Mouse (Mus musculus): ENCODE measurements at regions not wholly inside any gene's neighbourhood (a gene's known extent, or its start where the extent isn't known, plus 50 kb on each side); places are given as distances from the start of the nearest gene placed in this dataset.
A peak's percentile ranks its signal among the peaks of the same experiment; 100 is the strongest.

- TF ChIP-seq FLI1 (IDR thresholded peaks at IDR 0.05; ENCODE audit: low read length), result no peak
- no peak for TF ChIP-seq GATA1 (IDR thresholded peaks at IDR 0.05; ENCODE audit: borderline replicate concordance, low read length)
- H3K4me1 ChIP-seq, result no peaks in the 10 kb centered on the region
- no peak overlapping the region for H3K4me3 ChIP-seq (replicated peaks)
- no peaks in the 10 kb centered on the region for H3K36me3 ChIP-seq (replicated peaks; ENCODE audit: low read length)
- H3K27me3 ChIP-seq (replicated peaks), result peaks cover 2% of the 10 kb centered on the region
- peaks cover 51% of the 10 kb centered on the region for H3K9me3 ChIP-seq
These were observed 258.5 kb upstream of the Irx2 start for GRCm38 (mm10) chr13:72370131-72370530.

- peaks cover 53% of the 10 kb centered on the region for H3K9me3 ChIP-seq
- H3K36me3 ChIP-seq (replicated peaks; ENCODE audit: low read length), result no peaks in the 10 kb centered on the region
- no peaks in the 10 kb centered on the region for H3K4me1 ChIP-seq
- peaks cover under 1% of the 10 kb centered on the region for H3K27me3 ChIP-seq (replicated peaks)
- H3K4me3 ChIP-seq (replicated peaks), result no peak overlapping the region
- TF ChIP-seq GATA1 (IDR thresholded peaks at IDR 0.05; ENCODE audit: borderline replicate concordance, low read length), result no peak
- TF ChIP-seq FLI1 (IDR thresholded peaks at IDR 0.05; ENCODE audit: low read length), result no peak
These were observed 257.6 kb upstream of the Irx2 start for GRCm38 (mm10) chr13:72370997-72371396.

GRCm38 (mm10) chr13:72393366-72393765 lies 235.3 kb upstream of the Irx2 start:
- H3K4me1 ChIP-seq, result no peaks in the 10 kb centered on the region
- H3K36me3 ChIP-seq (replicated peaks; ENCODE audit: low read length), result no peaks in the 10 kb centered on the region
- peaks cover 39% of the 10 kb centered on the region for H3K9me3 ChIP-seq
- TF ChIP-seq FLI1 (IDR thresholded peaks at IDR 0.05; ENCODE audit: low read length) (no peak), GATA1 (IDR thresholded peaks at IDR 0.05; ENCODE audit: borderline replicate concordance, low read length) (no peak)
- H3K4me3 ChIP-seq (replicated peaks), result no peak overlapping the region
- no peaks in the 10 kb centered on the region for H3K27me3 ChIP-seq (replicated peaks)

- Histone ChIP-seq H3K36me3 (replicated peaks; ENCODE audit: low read length) (no peaks in the 10 kb centered on the region), H3K9me3 (peaks cover 66% of the 10 kb centered on the region), H3K4me1 (no peaks in the 10 kb centered on the region), H3K27me3 (replicated peaks) (no peaks in the 10 kb centered on the region), H3K4me3 (replicated peaks) (no peak overlapping the region)
- TF ChIP-seq GATA1 (IDR thresholded peaks at IDR 0.05; ENCODE audit: borderline replicate concordance, low read length), result no peak
These were observed 227.9 kb upstream of the Irx2 start for GRCm38 (mm10) chr13:72400677-72401076.

GRCm38 (mm10) chr13:72409238-72409965 lies 219.2 kb upstream of the Irx2 start:
- H3K4me1 ChIP-seq, result no peaks in the 10 kb centered on the region

GRCm38 (mm10) chr13:72412656-72413055 lies 216.0 kb upstream of the Irx2 start:
- Histone ChIP-seq H3K36me3 (replicated peaks; ENCODE audit: low read length) (no peaks in the 10 kb centered on the region), H3K4me1 (no peaks in the 10 kb centered on the region), H3K27me3 (replicated peaks) (no peaks in the 10 kb centered on the region), H3K4me3 (replicated peaks) (no peak overlapping the region), H3K9me3 (peaks cover 39% of the 10 kb centered on the region)
- no peak for TF ChIP-seq GATA1 (IDR thresholded peaks at IDR 0.05; ENCODE audit: borderline replicate concordance, low read length)

More at GRCm38 (mm10) chr13:72409238-72409965, 219.2 kb upstream of the Irx2 start:
- Histone ChIP-seq H3K9me3 (peaks cover 43% of the 10 kb centered on the region), H3K36me3 (replicated peaks; ENCODE audit: low read length) (no peaks in the 10 kb centered on the region), H3K27me3 (replicated peaks) (no peaks in the 10 kb centered on the region), H3K4me3 (replicated peaks) (peak overlapping the region; percentile 35)
- no peak for TF ChIP-seq FLI1 (IDR thresholded peaks at IDR 0.05; ENCODE audit: low read length)
- no peak for TF ChIP-seq GATA1 (IDR thresholded peaks at IDR 0.05; ENCODE audit: borderline replicate concordance, low read length)

GRCm38 (mm10) chr13:72416981-72417380 lies 211.6 kb upstream of the Irx2 start:
- Histone ChIP-seq H3K9me3 (peaks cover 67% of the 10 kb centered on the region), H3K36me3 (replicated peaks; ENCODE audit: low read length) (no peaks in the 10 kb centered on the region), H3K4me3 (replicated peaks) (no peak overlapping the region), H3K4me1 (no peaks in the 10 kb centered on the region), H3K27me3 (replicated peaks) (no peaks in the 10 kb centered on the region)
- TF ChIP-seq GATA1 (IDR thresholded peaks at IDR 0.05; ENCODE audit: borderline replicate concordance, low read length) (no peak), FLI1 (IDR thresholded peaks at IDR 0.05; ENCODE audit: low read length) (no peak)

- H3K4me1 ChIP-seq, result no peaks in the 10 kb centered on the region
- TF ChIP-seq FLI1 (IDR thresholded peaks at IDR 0.05; ENCODE audit: low read length) (no peak), GATA1 (IDR thresholded peaks at IDR 0.05; ENCODE audit: borderline replicate concordance, low read length) (no peak)
- H3K27me3 ChIP-seq (replicated peaks), result no peaks in the 10 kb centered on the region
- no peak overlapping the region for H3K4me3 ChIP-seq (replicated peaks)
- peaks cover 65% of the 10 kb centered on the region for H3K9me3 ChIP-seq
- H3K36me3 ChIP-seq (replicated peaks; ENCODE audit: low read length), result no peaks in the 10 kb centered on the region
These were observed 210.8 kb upstream of the Irx2 start for GRCm38 (mm10) chr13:72417816-72418215.

- no peaks in the 10 kb centered on the region for H3K4me1 ChIP-seq
- no peaks in the 10 kb centered on the region for H3K36me3 ChIP-seq (replicated peaks; ENCODE audit: low read length)
- peaks cover 67% of the 10 kb centered on the region for H3K9me3 ChIP-seq
- H3K27me3 ChIP-seq (replicated peaks), result no peaks in the 10 kb centered on the region
- H3K4me3 ChIP-seq (replicated peaks), result no peak overlapping the region
- no peak for TF ChIP-seq GATA1 (IDR thresholded peaks at IDR 0.05; ENCODE audit: borderline replicate concordance, low read length)
- no peak for TF ChIP-seq FLI1 (IDR thresholded peaks at IDR 0.05; ENCODE audit: low read length)
These were observed 210.3 kb upstream of the Irx2 start for GRCm38 (mm10) chr13:72418285-72418684.

- H3K4me3 ChIP-seq (replicated peaks), result peak overlapping the region; percentile 20
- no peaks in the 10 kb centered on the region for H3K27me3 ChIP-seq (replicated peaks)
- no peak for TF ChIP-seq GATA1 (IDR thresholded peaks at IDR 0.05; ENCODE audit: borderline replicate concordance, low read length)
- TF ChIP-seq FLI1 (IDR thresholded peaks at IDR 0.05; ENCODE audit: low read length), result no peak
- H3K4me1 ChIP-seq, result no peaks in the 10 kb centered on the region
- H3K36me3 ChIP-seq (replicated peaks; ENCODE audit: low read length), result no peaks in the 10 kb centered on the region
- H3K9me3 ChIP-seq, result peaks cover 72% of the 10 kb centered on the region
These were observed 209.1 kb upstream of the Irx2 start for GRCm38 (mm10) chr13:72419532-72419931.
